Mouse (Mus musculus) liver, embryonic 13.5 days (tissue): Measurements from ENCODE around the gene Cpt1a. TPM values are rescaled to one million over a fixed set of nuclear protein-coding genes. Genes with fewer than 3 reads are reported as not detected.

ENCODE experiments used
- ATAC-seq: fragments of 200-750 bp; cut with Nextera tagmentation; 2 replicates; pipeline ENCODE4 v1.8.0; 2017; ENCODE audit warnings: low read depth, mild to moderate bottlenecking, moderate number of reproducible peaks, moderate library complexity
- DNase-seq: peaks from one replicate; pipeline ENCODE4 v3.0.0; 2022
- H3K27ac ChIP-seq: fragments of 300-500 bp; sonication (generic); 2 replicates; pipeline ENCODE4 v1.5.1; 2015; ENCODE audit warnings: moderate library complexity, mild to moderate bottlenecking, inconsistent platforms
- H3K27me3 ChIP-seq: fragments of 300-500 bp; sonication (generic); 2 replicates; pipeline ENCODE4 v1.6.1; 2015; ENCODE audit warnings: mild to moderate bottlenecking, inconsistent platforms
- H3K36me3 ChIP-seq: fragments of 300-500 bp; sonication (generic); 2 replicates; pipeline ENCODE4 v1.6.1; 2015; ENCODE audit warnings: mild to moderate bottlenecking, inconsistent platforms
- H3K4me1 ChIP-seq: fragments of 300-500 bp; sonication (generic); replicated peaks from 2 replicates; pipeline ENCODE4 v1.6.1; 2015; ENCODE audit warnings: inconsistent platforms
- H3K4me2 ChIP-seq: fragments of 300-500 bp; sonication (generic); 2 replicates; pipeline ENCODE4 v1.6.1; 2015; ENCODE audit warnings: inconsistent platforms, mild to moderate bottlenecking, moderate library complexity
- H3K4me3 ChIP-seq: fragments of 300-500 bp; sonication (generic); replicated peaks from 2 replicates; pipeline ENCODE4 v1.5.1; 2015; ENCODE audit warnings: mild to moderate bottlenecking, inconsistent platforms
- H3K9ac ChIP-seq: fragments of 300-500 bp; sonication (generic); 2 replicates; pipeline ENCODE4 v1.6.1; 2015; ENCODE audit warnings: mild to moderate bottlenecking, inconsistent platforms
- H3K9me3 ChIP-seq: fragments of 300-500 bp; sonication (generic); replicated peaks from 2 replicates; pipeline ENCODE4 v1.6.1; 2016; ENCODE audit warnings: inconsistent platforms
- WGBS: fragments of 180-500 bp; shearing (Covaris S2); methylation state at CpG from one replicate; pipeline ENCODE4 v1.1.7; 2015; ENCODE audit not compliant: insufficient replicate concordance; 5-methylcytosine and 5-hydroxymethylcytosine counted together
- polyA plus RNA-seq: library from polyadenylated mRNA; unstranded; fragments of >200 nt; fragmentation: Nextera tagmentation; extraction: Ambion mirVana; gene quantifications from 2 replicates; pipeline ENCODE4 v1.2.1, GENCODE M21; 2015

Gene Cpt1a
- polyA plus RNA-seq, 1 experiment from 2014 or later = 6.6 TPM

DNA sequence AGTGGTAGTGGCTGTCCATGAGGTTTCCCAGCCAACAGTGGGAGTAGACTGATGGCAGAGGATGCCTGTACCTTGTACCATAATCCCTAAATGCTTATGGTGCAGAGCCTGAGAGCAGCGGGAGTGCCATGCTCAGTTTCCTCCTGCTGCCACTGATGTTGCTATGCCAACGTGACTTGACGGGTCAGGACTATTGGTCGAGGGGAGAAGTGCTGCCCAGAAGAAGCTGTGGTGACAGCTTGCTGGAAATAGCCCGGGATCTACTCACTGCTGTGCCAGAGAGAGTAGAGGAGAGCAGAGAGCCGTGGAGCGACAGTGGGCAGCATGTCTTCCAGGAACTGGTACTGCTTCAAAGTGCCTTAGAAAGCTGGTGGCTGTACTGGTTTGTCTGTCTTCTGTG lies 79.8 kb downstream of the Cpt1a start:
- DNase-seq (no peak), ATAC-seq (no peak)
- H3K9me3 ChIP-seq = no peaks in the 10 kb centered on the region
- 45% methylated on average over 7 of the region's 7 CpGs for WGBS
- H3K4me1 ChIP-seq = no peaks in the 10 kb centered on the region
- H3K36me3 ChIP-seq = no peaks in the 10 kb centered on the region
- H3K9ac ChIP-seq = no peak overlapping the region
- no peaks in the 10 kb centered on the region for H3K27me3 ChIP-seq
- H3K4me3 ChIP-seq = no peak overlapping the region
- no peak overlapping the region for H3K4me2 ChIP-seq
- no peak overlapping the region for H3K27ac ChIP-seq

GRCm38 (mm10) chr19:3402390-3402789 lies 80.3 kb downstream of the Cpt1a start:
- WGBS = 74% methylated on average over 6 of the region's 6 CpGs
- no peak for DNase-seq
- H3K27ac ChIP-seq = no peak overlapping the region
- no peaks in the 10 kb centered on the region for H3K36me3 ChIP-seq
- ATAC-seq = no peak
- H3K27me3 ChIP-seq = no peaks in the 10 kb centered on the region
- no peak overlapping the region for H3K4me3 ChIP-seq
- H3K9ac ChIP-seq = no peak overlapping the region
- no peaks in the 10 kb centered on the region for H3K4me1 ChIP-seq
- H3K9me3 ChIP-seq = no peaks in the 10 kb centered on the region
- no peak overlapping the region for H3K4me2 ChIP-seq

- DNase-seq = no peak
- H3K4me1 ChIP-seq = no peaks in the 10 kb centered on the region
- no peak for ATAC-seq
- no peak overlapping the region for H3K9ac ChIP-seq
- H3K27ac ChIP-seq = no peak overlapping the region
- no peaks in the 10 kb centered on the region for H3K27me3 ChIP-seq
- no peaks in the 10 kb centered on the region for H3K9me3 ChIP-seq
- WGBS = 53% methylated on average over 7 of the region's 7 CpGs
- no peak overlapping the region for H3K4me3 ChIP-seq
- no peak overlapping the region for H3K4me2 ChIP-seq
- H3K36me3 ChIP-seq = no peaks in the 10 kb centered on the region
Measured at GRCm38 (mm10) chr19:3404030-3404429, 81.9 kb downstream of the Cpt1a start.

DNA sequence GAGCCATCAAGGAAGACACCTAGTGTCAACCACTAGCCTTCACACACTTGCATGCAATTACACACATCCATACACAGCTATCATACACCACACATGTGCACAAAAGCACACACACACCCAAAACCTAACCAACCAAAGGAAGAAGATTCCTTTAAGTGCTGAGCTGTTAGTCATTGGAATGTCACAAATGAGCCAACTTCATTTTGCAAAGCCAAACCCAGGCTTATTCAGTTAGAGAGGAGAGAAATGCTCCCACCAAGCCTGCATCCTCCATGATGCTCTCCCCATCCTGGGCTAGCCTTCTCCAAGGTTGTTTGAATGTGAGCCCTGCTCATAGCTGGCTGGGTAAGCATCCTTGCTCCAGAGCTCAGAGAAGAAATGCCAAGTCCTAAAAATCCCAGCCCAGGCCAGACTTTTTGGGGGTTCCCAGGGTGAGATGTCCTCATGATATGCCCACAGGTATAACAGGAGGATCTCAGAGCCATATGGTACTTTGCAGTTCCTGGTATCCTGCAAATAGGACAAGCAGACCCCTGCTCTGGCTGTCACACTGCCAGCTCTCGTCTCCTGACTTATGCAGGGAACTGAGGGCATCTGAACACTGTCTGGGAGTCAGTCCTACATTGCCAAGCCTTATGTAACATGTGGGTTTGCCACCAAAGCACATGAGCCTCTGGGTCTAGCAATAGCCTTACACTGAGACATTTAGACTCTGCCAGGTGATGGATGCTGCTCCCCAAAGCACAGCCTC lies 83.6 kb downstream of the Cpt1a start:
- Histone ChIP-seq H3K4me3 (no peak overlapping the region), H3K36me3 (no peaks in the 10 kb centered on the region), H3K4me2 (no peak overlapping the region), H3K27ac (no peak overlapping the region), H3K9me3 (no peaks in the 10 kb centered on the region), H3K27me3 (peaks cover 6% of the 10 kb centered on the region; the same call in 1 of the 2 replicates), H3K4me1 (no peaks in the 10 kb centered on the region), H3K9ac (no peak overlapping the region)
- no peak for ATAC-seq
- no peak for DNase-seq
- WGBS = 29% methylated on average over 1 of the region's 1 CpGs

DNA sequence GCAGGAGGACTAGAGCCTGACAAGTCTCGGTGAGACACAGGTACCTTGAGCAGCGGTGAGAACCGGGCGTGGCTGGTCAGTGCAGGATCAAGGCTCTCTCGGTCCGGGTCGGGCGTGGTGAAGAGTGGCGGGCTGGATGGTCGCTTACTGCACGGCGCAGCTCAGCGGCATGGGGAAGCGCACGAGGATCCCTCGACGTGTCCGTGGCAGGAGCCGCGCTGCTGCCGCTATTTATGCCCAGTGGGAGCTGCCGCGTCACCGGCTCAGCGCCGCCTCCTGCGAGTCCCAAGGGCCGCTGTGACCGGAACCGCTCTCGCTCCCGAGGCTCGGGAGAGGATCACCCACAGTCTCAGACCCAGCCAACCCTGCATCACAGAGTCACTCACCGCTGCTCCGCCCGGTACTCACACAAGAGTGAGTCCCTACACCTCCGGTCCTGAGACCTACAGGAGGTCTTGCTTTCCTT lies 92.2 kb downstream of the Cpt1a start, which contains the start of gene Gal:
TSS of gene Gal (minus strand) at position 277 of the 466 bp plus-strand sequence.
- no peak within 1 kb of the TSS for H3K9ac ChIP-seq
- DNase-seq (no peak), ATAC-seq (no peak)
- H3K27ac ChIP-seq = no peak within 1 kb of the TSS
- no peaks in the 10 kb centered on the region for H3K36me3 ChIP-seq
- 2% methylated on average over 37 of the region's 37 CpGs for WGBS
- H3K27me3 ChIP-seq = peaks cover 64% of the 10 kb centered on the region
- H3K9me3 ChIP-seq = no peaks in the 10 kb centered on the region
- 0 out of 2 replicates have a peak, but pooled peaks cover 6% of the 10 kb centered on the region for H3K4me1 ChIP-seq
- peak within 1 kb of the TSS; percentile 45 for H3K4me2 ChIP-seq
- H3K4me3 ChIP-seq = peak within 1 kb of the TSS; percentile 22

- H3K4me1 ChIP-seq = 0 out of 2 replicates have a peak, but pooled peaks cover 4% of the 10 kb centered on the region
- H3K9me3 ChIP-seq = no peaks in the 10 kb centered on the region
- no peak overlapping the region for H3K9ac ChIP-seq
- H3K36me3 ChIP-seq = no peaks in the 10 kb centered on the region
- ATAC-seq (no peak), DNase-seq (no peak)
- WGBS = 50% methylated on average over 5 of the region's 5 CpGs
- H3K4me3 ChIP-seq = no peak overlapping the region
- no peak overlapping the region for H3K4me2 ChIP-seq
- H3K27me3 ChIP-seq = peaks cover 25% of the 10 kb centered on the region
- H3K27ac ChIP-seq = no peak overlapping the region
Measured at GRCm38 (mm10) chr19:3419251-3419650, 97.1 kb downstream of the Cpt1a start.

DNA sequence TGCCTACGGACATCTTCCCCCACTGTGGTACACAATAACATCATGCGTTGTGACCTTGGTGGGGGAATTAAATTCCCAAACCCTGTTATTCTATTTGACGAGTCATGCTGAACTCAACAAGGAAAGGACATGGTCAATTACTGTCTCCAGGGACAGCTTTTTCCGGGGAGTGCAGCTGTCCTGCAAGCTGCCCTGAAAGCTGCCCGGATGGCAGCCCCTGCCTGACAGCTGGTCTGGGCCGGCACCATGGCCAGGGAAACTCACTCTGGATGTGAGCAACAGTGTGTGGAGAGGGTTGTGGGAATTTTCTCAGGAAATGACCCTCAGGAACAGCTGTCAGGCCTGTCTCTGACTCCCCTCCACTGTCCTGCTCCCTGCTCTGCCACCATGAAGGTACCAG lies 100.4 kb downstream of the Cpt1a start:
- Histone ChIP-seq H3K4me1 (no peaks in the 10 kb centered on the region), H3K9me3 (no peaks in the 10 kb centered on the region), H3K4me2 (no peak overlapping the region), H3K36me3 (no peaks in the 10 kb centered on the region), H3K4me3 (no peak overlapping the region), H3K9ac (no peak overlapping the region), H3K27ac (no peak overlapping the region; the same call in 1 of the 2 replicates), H3K27me3 (peaks cover 1% of the 10 kb centered on the region; the same call in 1 of the 2 replicates)
- DNase-seq = no peak
- no peak for ATAC-seq
- WGBS = 75% methylated on average over 6 of the region's 6 CpGs

GRCm38 (mm10) chr19:3422981-3423380 lies 100.8 kb downstream of the Cpt1a start:
- no peaks in the 10 kb centered on the region for H3K27me3 ChIP-seq
- H3K4me2 ChIP-seq = no peak overlapping the region
- 34% methylated on average over 4 of the region's 4 CpGs for WGBS
- H3K4me3 ChIP-seq = no peak overlapping the region
- H3K4me1 ChIP-seq = no peaks in the 10 kb centered on the region
- H3K27ac ChIP-seq = no peak overlapping the region; the same call in 1 of the 2 replicates
- no peak overlapping the region for H3K9ac ChIP-seq
- DNase-seq (no peak), ATAC-seq (no peak)
- H3K9me3 ChIP-seq = no peaks in the 10 kb centered on the region
- H3K36me3 ChIP-seq = no peaks in the 10 kb centered on the region

- Histone ChIP-seq H3K27me3 (no peaks in the 10 kb centered on the region), H3K4me3 (no peak overlapping the region), H3K4me2 (no peak overlapping the region), H3K4me1 (no peaks in the 10 kb centered on the region), H3K9ac (no peak overlapping the region), H3K36me3 (no peaks in the 10 kb centered on the region), H3K27ac (no peak overlapping the region), H3K9me3 (no peaks in the 10 kb centered on the region)
- WGBS = 66% methylated on average over 2 of the region's 2 CpGs
- ATAC-seq (no peak), DNase-seq (no peak)
Measured at GRCm38 (mm10) chr19:3424214-3424613, 102.1 kb downstream of the Cpt1a start.

DNA sequence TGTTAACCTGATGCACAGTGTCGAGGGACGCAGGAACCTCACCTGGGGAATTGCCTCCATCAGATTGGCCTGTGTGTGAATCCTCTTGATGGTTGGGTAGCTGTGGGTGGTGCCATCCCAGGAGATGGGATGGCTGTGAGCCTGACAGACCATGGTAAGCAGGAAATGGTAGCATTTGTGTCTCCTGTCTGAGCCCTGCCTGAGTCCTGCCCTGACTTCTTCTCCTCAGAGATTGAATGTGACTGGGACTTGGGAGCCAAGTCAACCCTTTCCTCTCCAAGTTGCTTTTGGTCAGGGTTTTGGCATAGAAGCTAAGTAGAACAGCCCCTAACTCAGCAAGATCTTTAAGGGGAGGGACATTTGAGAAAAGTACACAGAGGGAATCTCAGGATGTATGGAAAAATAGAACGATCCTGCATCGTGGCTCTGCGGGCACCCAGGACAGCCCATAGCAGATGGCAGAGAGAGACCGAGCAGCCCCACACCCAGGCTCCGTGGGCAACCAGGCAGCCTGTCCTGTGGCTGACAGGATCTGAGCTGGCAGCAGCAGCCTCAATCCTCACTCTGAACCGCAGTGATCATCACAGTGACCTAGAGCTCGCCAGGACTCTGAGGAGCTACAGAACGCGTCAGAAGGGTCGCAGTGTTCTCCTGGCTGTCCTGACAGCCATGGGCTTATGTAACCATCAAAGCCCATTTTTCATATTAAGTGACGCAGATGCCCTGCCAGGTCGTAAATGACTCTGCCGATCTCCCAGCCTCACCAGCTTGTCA lies 106.1 kb downstream of the Cpt1a start:
- Histone ChIP-seq H3K27ac (no peak overlapping the region), H3K36me3 (no peaks in the 10 kb centered on the region), H3K9ac (no peak overlapping the region), H3K4me3 (no peak overlapping the region), H3K27me3 (no peaks in the 10 kb centered on the region), H3K4me1 (no peaks in the 10 kb centered on the region; the same call in 1 of the 2 replicates), H3K4me2 (no peak overlapping the region), H3K9me3 (no peaks in the 10 kb centered on the region)
- DNase-seq (no peak), ATAC-seq (no peak)
- WGBS = 74% methylated on average over 15 of the region's 15 CpGs

- H3K27me3 ChIP-seq = no peaks in the 10 kb centered on the region
- H3K4me2 ChIP-seq = no peak overlapping the region
- H3K36me3 ChIP-seq = no peaks in the 10 kb centered on the region
- no peaks in the 10 kb centered on the region for H3K9me3 ChIP-seq
- H3K9ac ChIP-seq = no peak overlapping the region
- ATAC-seq (no peak), DNase-seq (no peak)
- 52% methylated on average over 7 of the region's 7 CpGs for WGBS
- H3K4me3 ChIP-seq = no peak overlapping the region
- no peak overlapping the region for H3K27ac ChIP-seq
- no peaks in the 10 kb centered on the region; the same call in 1 of the 2 replicates for H3K4me1 ChIP-seq
Measured at GRCm38 (mm10) chr19:3429156-3429816, 107.2 kb downstream of the Cpt1a start.
